Mouse (Mus musculus) lung, adult 2 months (tissue): ENCODE results near the gene Umad1.

Experiments
- CTCF ChIP-seq: fragments of 200-500 bp; IDR thresholded peaks from 2 replicates; pipeline ENCODE4 v1.5.1; 2011; ENCODE audit warnings: mild to moderate bottlenecking, low read length, control low read depth; ENCODE audit not compliant: insufficient read depth
- POLR2A ChIP-seq: fragments of 200-500 bp; IDR thresholded peaks from 2 replicates; pipeline ENCODE4 v1.6.1; 2011; ENCODE audit warnings: low read depth, mild to moderate bottlenecking, control low read depth, low read length, borderline replicate concordance; ENCODE audit errors: extremely low read depth

DNA sequence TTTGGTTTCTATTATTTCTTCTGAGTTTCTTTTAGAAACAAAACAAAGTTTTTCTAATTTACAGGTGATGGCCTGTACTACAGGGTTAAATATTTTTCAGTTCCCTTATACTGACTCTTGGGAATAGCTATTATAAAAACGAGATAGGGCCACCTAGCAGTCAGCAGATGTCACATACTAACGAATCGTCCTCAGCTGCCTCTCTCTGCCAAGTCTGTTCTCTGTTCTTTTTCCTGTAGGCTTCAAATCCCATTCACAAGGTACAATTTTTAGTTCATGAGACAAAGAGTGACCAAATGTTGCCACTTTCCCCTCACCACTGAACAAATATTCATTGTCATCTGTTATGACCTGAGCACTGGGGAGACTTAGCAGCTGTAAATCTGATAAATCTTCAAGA, 244.9 kb downstream of the Umad1 start:
- TF ChIP-seq CTCF (no peak), POLR2A (no peak)
